Mouse (Mus musculus) effector memory CD4-positive, alpha-beta T cell, adult 5 months (primary cell): ENCODE data around the gene Zfp354b. TPM values are rescaled to one million over a fixed set of nuclear protein-coding genes. Genes with fewer than 3 reads are reported as not detected.

ENCODE experiments used
- polyA plus RNA-seq: library from polyadenylated mRNA; unstranded; fragments of 100-300 nt; shearing (Covaris generic); gene quantifications from one replicate; pipeline ENCODE4 v1.2.1, GENCODE M21; 2017

Gene Zfp354b
- not detected for polyA plus RNA-seq

DNA sequence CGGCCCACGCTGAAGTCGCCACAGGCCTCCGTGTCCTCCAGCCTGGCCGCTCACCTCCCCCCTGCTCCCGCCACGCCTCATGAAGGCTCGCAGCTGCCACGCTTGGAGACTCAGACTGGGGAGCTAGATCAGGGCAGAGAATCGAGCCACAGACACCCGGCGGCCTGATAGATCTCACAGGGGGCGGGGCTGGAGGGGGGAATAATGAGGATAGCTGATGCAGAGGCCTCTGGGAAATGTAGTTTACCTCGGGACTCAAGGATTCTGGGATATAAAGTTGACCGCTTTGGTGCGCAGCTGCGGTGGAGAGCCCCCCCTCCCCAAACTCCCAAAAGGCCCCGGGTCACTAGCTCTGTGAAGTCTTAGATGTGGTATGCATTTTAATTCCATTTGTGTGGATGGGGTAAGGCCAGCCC lies at the start of gene Zfp354b:
Zfp354b (minus strand) TSS at position 183 of the 416 bp plus-strand sequence.

DNA sequence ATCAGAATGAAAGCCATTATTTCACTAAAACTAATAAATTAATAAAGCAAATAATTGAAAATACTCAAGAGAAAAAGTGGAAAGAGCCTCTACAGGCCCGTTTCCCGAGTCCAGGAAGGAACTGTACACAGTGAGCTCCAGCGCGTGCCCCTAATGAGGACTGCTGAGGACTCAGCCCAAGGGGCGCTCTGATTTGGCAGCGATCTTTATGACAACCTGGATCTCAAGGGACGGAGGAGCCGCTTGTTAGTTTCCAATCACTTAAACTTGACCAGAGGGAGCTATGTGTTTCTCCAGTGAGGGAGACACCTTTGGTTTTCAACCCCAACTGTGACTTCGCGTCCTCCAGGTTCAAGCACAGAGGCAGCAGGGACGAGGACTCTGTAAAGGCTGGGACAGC lies 34.8 kb upstream of the Zfp354b start, which contains the start of gene Olfr1378:
Olfr1378 (plus strand) TSS at position 301 of the 400 bp plus-strand sequence.

DNA sequence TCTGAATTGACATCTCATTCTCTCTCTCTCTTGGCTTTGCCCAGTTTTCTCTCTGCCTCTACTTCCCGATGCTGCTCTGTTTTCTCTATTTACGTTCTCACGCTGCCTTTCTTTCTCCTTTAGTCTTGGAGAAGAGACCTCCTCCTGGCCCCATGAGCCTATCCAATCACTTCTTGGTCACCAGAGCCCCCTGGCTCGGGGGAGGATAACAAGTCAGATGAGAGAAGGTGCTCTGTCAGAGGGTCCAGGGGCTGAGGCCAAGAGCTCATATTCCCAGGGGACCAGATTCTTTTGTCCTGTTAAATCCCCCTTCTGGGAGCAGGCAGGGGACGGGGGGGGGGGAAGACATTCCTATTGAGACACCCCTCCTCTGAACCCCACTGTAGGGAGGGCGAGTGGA lies 22.2 kb upstream of the Zfp354b start, which contains the start of gene Prop1:
Prop1 (minus strand) TSS at position 101 of the 400 bp plus-strand sequence.

DNA sequence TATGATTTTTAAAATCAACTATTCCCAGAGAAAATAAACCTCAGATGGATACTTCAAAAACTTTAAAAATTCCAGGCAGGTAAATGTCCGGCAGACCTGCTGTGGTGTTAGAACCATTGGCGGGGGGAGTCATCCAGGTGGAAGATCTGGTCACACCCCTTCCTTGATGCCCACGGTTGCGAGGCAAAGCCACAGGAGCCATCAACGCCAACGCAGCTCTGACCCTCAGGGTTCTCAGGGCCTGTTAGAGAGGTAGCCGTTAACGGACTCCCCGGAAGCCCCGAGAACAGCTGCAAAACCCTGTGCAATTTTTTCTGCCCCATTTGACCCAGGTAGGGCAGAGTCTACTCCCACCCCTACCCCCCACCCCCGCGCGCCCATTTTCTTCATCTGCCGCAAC lies 12.1 kb upstream of the Zfp354b start, which contains the start of gene 4933414I15Rik:
4933414I15Rik (minus strand) TSS at position 260 of the 400 bp plus-strand sequence.

DNA sequence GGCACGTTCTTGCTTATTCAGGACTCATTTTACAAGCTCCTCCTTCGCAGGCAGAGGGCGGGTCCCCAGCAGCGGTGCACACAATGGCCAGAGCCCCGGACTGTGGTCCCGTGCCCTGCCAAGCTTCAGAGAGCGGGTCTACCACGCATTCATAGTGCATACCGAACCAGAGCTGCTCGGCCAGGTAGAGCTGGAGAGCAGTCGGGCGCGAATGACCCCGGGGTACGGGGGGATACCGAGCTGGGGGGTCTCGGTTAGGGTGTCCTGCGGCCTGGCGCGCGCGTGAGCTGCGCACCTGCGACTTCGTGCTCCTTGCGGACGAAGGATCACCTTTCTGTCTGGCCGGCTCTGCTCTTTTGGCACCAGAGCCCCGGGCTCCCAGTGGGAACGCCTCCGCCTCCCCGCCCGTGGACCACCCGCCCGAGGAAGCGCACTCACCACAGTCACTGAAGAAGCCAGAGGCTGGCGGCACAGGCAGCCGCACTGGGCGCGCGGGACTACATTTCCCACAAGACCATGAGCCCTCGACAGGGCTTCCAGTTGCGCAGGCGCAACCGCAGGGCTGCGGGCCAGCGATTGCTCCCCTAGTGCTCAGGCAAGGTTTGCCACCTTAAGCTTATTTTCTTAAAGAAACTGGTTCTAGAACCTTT lies 15.6 kb downstream of the Zfp354b start, which contains the start of gene Zfp2:
Zfp2 (minus strand) TSS at position 495 of the 650 bp plus-strand sequence.

DNA sequence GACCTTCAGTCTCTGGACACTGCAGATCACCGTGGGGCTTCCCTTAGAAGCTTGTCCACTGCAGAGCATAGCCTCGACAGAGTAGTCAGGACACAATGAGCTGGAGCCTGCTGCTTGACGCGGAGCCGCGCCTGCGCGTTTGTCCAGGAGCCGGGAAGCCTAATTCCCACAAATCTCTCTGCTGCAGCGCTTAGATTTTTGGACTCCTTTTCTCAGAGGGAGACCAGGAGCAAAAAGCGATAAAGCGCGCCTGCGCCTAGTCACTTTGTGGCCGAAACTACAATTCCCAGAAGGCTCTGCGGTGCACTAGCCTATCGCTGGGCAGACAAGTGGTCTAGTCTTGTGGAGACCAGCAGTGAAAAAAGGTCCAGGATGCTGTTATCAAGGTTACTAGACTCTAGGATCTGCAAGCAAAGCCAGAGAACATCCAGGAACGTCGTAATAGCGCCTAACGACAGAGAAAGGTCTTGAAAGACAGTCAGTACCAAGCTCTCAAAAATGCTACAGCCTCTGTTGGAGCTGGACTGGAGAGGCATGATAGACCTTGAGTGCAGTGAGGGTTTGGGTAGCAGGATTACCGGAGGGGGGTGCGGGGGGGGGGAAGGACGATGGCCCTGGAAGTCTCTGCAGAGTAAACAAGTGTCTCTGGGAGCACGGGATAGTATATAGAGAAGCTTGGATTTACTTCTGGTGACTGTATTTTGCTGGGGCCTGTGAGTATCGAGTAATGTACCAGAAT lies 43.9 kb downstream of the Zfp354b start, which contains the start of gene Zfp454:
Zfp454 (minus strand) TSS at position 262 of the 739 bp plus-strand sequence.

Other genes with a start within 250 kb of the Zfp354b start
- gene Zfp354c, start 103.9 kb downstream of the Zfp354b start, polyA plus RNA-seq: 1.2 TPM
- gene Zfp879, start 90.1 kb downstream of the Zfp354b start, polyA plus RNA-seq: not detected
- not detected for gene Grm6, start 80.9 kb downstream of the Zfp354b start, polyA plus RNA-seq
- gene Zfp454, start 44.0 kb downstream of the Zfp354b start, polyA plus RNA-seq: not detected
- not detected for gene Zfp2, start 15.5 kb downstream of the Zfp354b start, polyA plus RNA-seq
- not detected for gene 4933414I15Rik, start 12.1 kb upstream of the Zfp354b start, polyA plus RNA-seq
- gene Prop1, start 22.1 kb upstream of the Zfp354b start, polyA plus RNA-seq: not detected
- gene Olfr1378, start 34.9 kb upstream of the Zfp354b start, polyA plus RNA-seq: not detected
- gene Olfr1377, start 50.3 kb upstream of the Zfp354b start, polyA plus RNA-seq: not detected
- gene Olfr51, start 72.0 kb upstream of the Zfp354b start, polyA plus RNA-seq: 0.41 TPM
- not detected for gene Olfr54, start 82.6 kb upstream of the Zfp354b start, polyA plus RNA-seq
- not detected for gene Olfr1375, start 116.5 kb upstream of the Zfp354b start, polyA plus RNA-seq
- not detected for gene Zfp354a, start 127.6 kb upstream of the Zfp354b start, polyA plus RNA-seq